Mouse (Mus musculus) megakaryocyte-erythroid progenitor cell, adult 5-6 weeks (primary cell): ENCODE measurements around the gene Nt5dc1. TPM values are rescaled to one million over a fixed set of nuclear protein-coding genes. Genes with fewer than 3 reads are reported as not detected.

Source experiments
- ATAC-seq: replicated peaks from 2 replicates; pipeline ENCODE4 v1.8.0; 2016; ENCODE audit warnings: mild to moderate bottlenecking, inconsistent platforms; ENCODE audit not compliant: severe bottlenecking, poor library complexity, low FRiP score, low TSS enrichment
- total RNA-seq, 2 experiments: library from RNA; stranded (forward) in 1 of 2; stranded (reverse) in 1 of 2; fragments of 200-1000, 215-1000 nt in 1 of 2; fragments of >200 nt in 1 of 2; fragmentation: Nextera tagmentation in 1 of 2; gene quantifications; 2 replicates each; pipeline ENCODE4 v1.2.3; 2014 to 2017

The Nt5dc1 gene
- total RNA-seq, 2 experiments from 2014 or later, result 23.8 to 36.0 TPM

GRCm38 (mm10) chr10:34249594-34249993, 168.8 kb downstream of the Nt5dc1 start:
- no peak for ATAC-seq

GRCm38 (mm10) chr10:34247757-34248156, 170.6 kb downstream of the Nt5dc1 start:
- no peak for ATAC-seq

- ATAC-seq, result no peak
Measured at GRCm38 (mm10) chr10:34246106-34246505, 172.2 kb downstream of the Nt5dc1 start.

- ATAC-seq, result no peak
Measured at GRCm38 (mm10) chr10:34244745-34245144, 173.6 kb downstream of the Nt5dc1 start.

GRCm38 (mm10) chr10:34238536-34238935, 179.8 kb downstream of the Nt5dc1 start:
- peak; percentile 80 for ATAC-seq

Other genes starting within 250 kb of the Nt5dc1 start
- gene Dse, start 210.8 kb downstream of the Nt5dc1 start, total RNA-seq (2014; fragmentation: Nextera tagmentation), result 2.4 TPM in 1 of 2 replicates, not detected in the other
- gene Dse, start 210.8 kb downstream of the Nt5dc1 start, total RNA-seq (2017), result 3.9 TPM in 1 of 2 replicates, not detected in the other
- 25.1 and 29.3 TPM in 2 replicates for gene Tspyl1, start 136.4 kb downstream of the Nt5dc1 start, total RNA-seq (2014; fragmentation: Nextera tagmentation)
- 42.6 and 45.1 TPM in 2 replicates for gene Tspyl1, start 136.4 kb downstream of the Nt5dc1 start, total RNA-seq (2017)
- 0.57 and 1.3 TPM in 2 replicates for gene Tspyl4, start 121.1 kb downstream of the Nt5dc1 start, total RNA-seq (2014; fragmentation: Nextera tagmentation)
- 0.91 and 1.4 TPM in 2 replicates for gene Tspyl4, start 121.1 kb downstream of the Nt5dc1 start, total RNA-seq (2017)
- not detected in 2 replicates for gene Col10a1, start 28.6 kb downstream of the Nt5dc1 start, total RNA-seq (2014; fragmentation: Nextera tagmentation)
- not detected in 2 replicates for gene Col10a1, start 28.6 kb downstream of the Nt5dc1 start, total RNA-seq (2017)
- not detected in 2 replicates for gene Frk, start 64.8 kb upstream of the Nt5dc1 start, total RNA-seq (2014; fragmentation: Nextera tagmentation)
- not detected in 2 replicates for gene Frk, start 64.8 kb upstream of the Nt5dc1 start, total RNA-seq (2017)